Mouse (Mus musculus): ENCODE results near the gene Trpv5.

- no peak for TF ChIP-seq CHD2 (IDR thresholded peaks at IDR 0.05; ENCODE audit: low read length)
- TF ChIP-seq RAD21 (IDR thresholded peaks at IDR 0.05; ENCODE audit: low read depth, low read length): no peak
- TF ChIP-seq JUND (conservative IDR thresholded peaks at IDR 0.05; ENCODE audit: low read depth, low read length): no peak
- TF ChIP-seq POLR2A (IDR thresholded peaks at IDR 0.05; ENCODE audit: low read depth, low read length): no peak
- TF ChIP-seq USF1 (IDR thresholded peaks at IDR 0.05; ENCODE audit: low read depth, low read length): no peak
These were observed 5.0 kb upstream of the Trpv5 start for GRCm38 (mm10) chr6:41685596-41685995.

Measured in CH12.LX (cell line).